Mouse (Mus musculus) heart, postnatal 0 days (tissue): ENCODE results near the gene Vdr.

Experiments
- CTCF ChIP-seq: IDR thresholded peaks from 2 replicates; pipeline ENCODE4 v1.5.1; 2016; ENCODE audit warnings: antibody characterized with exemption, control low read depth, low read depth
- EP300 ChIP-seq: IDR thresholded peaks from 2 replicates; pipeline ENCODE4 v1.6.1; 2016; ENCODE audit warnings: antibody characterized with exemption, low read depth

GRCm38 (mm10) chr15:97941306-97941705 is 30.9 kb upstream of the Vdr start:
- no peak for TF ChIP-seq CTCF
- TF ChIP-seq EP300, result no peak
